Mouse (Mus musculus) yolk sac, embryonic 10.5 days (tissue): ENCODE results near the gene Stat5b.

Experiments used
- DNase-seq: peaks from one replicate; pipeline ENCODE4 v3.0.0-alpha.2; 2017; ENCODE audit warnings: low spot score

The Stat5b gene

GRCm38 (mm10) chr11:100735954-100736745 lies 114.4 kb downstream of the Stat5b start:
- DNase-seq = no peak

GRCm38 (mm10) chr11:100735134-100735865 lies 115.2 kb downstream of the Stat5b start:
- no peak for DNase-seq
